Mouse (Mus musculus): Measurements from ENCODE around the gene Ptprn2.

Ptprn2 gene

DNA sequence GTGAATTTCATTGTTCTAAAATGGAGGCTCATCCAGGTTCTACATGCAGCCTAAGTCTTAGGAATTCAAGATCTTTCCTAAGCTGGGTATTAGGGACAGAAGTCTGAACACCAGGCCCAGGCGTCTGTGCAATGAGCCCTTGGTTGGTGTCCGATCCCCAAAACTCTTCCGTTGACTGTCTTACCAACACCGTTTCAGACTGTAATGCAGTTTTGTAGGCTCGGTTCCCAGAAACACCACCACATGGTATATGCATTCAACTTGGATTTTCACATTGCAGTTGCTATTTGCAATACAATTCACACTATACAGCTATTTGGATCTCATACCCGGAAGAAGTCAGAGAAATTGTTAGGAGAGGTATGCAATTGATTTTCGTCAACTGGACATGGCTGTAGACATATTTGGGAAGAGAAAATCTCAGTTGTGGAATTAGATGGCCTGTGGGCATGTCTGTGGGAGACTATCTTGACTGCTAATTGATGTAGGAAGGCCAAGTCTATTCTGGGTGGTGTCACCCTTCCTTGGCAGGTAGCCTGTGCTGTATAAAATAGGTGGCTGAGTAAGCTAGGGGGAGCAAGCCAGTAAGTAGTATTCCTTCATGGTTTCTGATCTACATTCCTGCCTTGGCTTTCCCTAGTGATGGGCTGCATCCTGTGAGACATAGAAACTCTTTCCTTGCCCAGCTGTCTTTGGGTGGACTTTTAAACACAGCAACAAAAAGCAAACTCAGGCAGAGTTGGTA, 109.5 kb downstream of the Ptprn2 start:
- no peak for DNase-seq

DNA sequence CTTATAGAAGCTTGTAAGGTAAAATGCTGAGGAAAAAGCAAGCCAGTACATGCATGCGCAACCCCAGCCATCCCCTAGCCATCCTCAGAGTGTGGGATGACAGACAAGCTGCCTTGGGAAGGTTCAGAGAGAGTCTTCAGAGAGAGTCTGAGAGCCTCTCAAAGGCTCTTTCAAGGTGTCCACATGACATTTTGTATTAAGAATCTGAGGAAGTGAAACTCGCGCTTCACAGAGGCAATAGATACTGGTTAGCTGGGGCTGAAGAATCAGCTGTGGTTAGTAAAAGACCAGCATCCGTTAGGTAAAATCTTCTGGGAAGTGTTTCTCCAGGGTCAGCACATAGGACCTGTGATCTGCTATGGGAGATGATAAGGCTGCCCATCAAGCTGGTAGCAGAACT, 110.2 kb downstream of the Ptprn2 start:
- no peak for DNase-seq

DNA sequence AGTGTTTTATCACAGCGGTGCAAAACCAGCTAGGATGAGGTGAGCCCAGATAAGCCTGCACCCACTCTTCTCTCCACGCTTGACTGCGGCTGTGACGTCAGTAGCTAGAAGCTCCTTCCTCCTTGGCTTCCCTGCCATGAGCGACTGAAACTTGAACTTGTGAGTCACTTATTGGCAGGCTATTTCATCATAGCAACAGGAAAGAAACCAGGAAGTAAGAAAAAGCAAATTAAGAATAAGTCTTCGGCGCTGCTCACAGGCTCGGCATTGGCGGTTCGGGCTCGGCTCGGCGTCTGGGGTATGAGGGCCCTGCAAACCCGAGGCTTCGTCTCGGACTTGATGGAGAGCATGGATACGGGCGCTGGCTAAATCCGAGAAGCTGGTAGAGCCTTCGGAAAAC, 111.5 kb downstream of the Ptprn2 start:
- DNase-seq, result no peak

DNA sequence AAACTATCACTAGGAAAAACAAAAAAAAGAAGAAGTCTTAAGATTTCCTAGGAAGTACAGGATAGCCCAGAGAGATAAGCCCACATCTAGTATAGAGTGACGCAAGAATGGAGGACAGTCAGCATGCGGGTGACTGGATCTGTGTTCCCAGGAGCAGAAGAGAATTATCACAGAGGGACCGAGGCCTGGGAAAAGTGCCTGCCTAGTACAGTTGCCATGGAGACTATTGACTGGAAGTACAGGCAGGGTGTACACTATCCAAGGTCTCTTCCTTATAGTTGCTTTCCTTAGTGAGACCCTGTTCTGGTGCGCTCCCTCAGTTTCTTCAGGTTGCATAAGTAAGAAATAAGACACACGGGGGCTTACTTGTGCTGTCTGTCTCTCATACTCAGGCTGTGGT, 112.2 kb downstream of the Ptprn2 start:
- DNase-seq, result no peak

DNA sequence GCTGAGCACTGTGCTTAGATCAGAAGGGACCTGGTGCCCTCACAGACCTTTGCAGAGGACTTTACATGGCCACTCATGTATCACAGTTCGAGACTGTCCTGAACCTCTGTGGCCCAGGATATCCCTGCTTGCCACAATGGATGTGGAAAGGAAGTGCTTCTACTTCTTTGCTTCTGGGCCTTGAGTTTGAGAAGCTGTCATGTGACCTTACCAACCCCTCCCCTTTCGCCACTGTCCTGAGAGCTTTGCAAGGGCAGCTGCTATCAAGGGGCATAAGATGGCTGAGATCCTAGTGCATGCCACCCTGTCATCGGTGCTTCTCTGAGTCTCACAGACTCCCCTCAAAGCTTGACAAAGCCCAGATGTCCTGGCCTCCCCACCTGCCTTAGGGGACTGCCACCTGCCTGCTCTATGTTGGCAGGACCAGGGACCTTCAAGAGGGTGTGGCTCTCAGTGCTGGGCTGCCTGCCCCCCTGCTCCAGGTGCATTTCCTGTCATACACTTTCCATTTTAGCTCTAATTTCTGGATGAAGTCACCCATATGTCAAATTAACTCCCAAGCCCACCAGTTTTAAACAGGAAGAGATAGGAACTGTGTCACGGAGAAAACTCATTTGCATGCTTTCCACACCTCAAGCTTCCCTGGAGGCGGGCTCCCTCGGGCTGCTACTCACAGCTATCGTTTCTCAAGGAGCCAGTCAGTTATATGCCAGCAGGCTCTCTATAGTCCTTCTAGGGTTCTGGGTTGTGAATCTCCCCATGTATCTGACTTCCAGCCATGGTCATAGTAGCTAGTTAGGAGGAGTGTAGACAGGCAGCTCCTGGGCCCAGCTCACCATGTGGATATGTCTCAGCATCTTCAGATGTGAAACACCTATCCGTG, 112.8 kb downstream of the Ptprn2 start:
- DNase-seq, result no peak

DNA sequence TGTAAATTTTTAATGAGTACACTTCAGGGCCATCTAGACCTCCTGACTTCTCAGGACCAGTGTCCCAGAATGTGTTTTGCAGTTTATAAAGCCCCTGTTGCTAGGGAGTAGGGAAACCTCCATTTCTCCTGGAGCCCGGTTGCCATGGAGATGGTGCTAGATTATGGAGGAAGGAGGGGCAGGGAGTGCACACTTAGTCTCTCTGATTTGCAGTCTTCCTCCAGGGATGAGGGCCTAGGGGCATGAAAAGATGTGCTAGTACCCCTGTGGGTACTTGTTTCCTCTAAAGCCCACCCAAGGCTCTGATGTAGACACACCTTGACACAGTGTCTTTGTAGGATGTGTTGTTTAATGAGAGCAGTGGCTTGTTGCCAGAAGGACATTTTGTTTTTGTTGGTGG, 114.0 kb downstream of the Ptprn2 start:
- DNase-seq, result no peak

DNA sequence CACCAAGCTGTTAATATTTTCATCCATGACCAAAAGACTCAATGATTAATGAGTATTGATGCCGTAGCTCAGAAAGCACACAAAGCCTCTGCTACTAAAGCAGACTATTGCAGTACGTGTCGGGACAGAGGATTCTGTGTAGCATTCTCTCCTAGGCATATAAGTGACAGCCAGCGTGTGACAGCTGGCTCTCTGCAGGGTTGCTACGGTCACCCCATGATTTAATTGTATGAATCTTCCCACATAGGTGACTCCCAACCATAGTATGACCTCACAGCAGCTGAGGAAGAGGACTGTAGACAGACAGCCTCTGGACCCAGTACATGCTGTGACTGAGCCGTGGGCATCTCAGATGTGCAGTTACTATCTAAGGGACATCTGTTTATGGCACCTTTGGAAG, 114.5 kb downstream of the Ptprn2 start:
- no peak for DNase-seq

DNA sequence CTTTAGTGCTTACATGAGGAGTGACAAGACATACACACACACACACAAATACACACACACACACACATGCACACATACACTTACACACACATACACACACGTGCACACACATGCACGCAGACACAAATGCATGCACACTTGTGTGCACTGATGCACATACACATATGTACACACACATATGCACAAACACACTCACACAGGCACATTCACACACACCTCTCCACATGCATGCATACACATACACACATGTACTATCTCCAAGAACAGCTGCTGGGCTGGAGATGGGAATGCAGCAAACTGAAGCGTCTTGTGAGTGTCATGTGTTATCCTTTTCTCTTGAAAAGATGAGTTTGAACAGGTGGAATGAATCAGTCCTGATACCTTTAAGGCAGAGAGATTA, 115.9 kb downstream of the Ptprn2 start:
- no peak for DNase-seq

DNA sequence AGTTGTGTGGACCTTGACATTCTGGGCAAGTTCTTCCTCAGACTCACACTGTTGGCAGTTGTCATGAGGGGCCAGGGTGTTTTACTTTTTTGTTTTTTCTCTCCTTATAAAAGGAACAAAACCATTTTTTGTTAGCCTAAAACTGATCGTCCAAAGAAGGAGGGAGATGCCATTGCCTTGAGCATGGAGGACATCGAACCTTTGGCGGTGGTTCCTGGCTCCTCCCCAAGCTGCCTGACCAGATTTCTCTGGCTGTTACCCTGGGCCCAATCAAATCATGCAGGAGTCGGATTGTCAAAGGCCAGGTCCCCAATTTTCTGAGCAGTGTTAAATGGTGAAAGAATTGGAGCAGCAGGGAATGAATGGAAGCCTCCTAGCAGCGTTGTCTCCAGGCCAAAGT, 116.4 kb downstream of the Ptprn2 start:
- no peak for DNase-seq

DNA sequence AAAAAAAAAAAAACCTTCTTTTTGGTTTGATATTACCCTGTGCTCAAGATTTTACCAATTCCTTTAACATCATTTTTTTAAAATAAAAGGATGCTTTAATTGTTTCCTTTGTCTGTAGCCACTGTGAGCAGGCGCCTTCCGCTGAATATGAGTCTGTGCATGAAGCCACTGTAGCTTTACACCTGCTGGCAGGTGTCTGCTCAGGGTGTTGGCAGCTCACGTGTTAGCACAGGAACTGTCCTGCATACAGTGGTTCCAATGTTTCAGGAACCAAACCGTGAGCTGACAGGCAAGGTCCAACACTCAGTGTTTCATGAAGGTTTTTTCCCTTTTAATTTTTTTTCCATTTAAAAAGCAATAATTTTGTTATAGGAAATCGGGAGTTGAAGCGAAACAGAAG, 123.1 kb downstream of the Ptprn2 start:
- no peak for DNase-seq

DNA sequence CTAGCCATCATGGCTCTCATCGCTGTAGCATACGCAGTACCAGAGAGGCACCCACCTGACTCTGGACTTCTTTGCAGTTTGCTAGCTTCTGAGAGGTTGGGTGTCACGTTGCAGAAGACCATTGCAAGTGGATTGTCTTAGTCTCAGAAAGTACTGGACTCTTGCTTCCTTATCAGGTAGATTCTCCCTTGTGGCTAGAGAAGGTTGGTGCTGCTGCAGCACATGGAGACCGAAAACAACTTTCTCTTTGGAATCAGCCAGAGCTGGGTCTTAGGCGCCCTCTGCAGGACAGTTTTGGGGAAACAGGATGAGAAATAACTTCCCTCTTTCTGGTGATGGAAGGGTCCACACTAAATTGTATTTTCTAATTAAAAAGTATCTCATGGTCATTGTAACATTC, 134.3 kb downstream of the Ptprn2 start:
- DNase-seq, result peak; percentile 79 to 89

DNA sequence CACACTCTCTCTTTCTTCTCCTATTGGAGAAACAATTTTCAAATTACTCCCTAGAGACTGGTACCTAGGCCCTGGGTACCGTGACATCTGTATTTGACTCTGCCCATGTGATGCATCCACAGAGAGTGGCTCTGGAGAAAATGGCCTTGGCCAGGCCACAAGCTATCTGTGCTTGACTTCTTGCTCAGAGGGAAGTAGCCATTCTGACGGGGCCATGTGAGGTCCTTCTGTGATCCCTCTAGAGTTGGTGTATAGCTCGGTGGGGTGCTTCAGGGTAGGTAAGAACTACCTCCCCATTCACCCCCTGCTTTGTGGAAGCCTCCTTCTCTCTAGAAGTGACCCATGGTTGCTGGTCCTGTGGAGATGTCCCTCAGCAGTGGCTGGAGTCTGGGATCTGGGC, 134.8 kb downstream of the Ptprn2 start:
- DNase-seq, result no peak

DNA sequence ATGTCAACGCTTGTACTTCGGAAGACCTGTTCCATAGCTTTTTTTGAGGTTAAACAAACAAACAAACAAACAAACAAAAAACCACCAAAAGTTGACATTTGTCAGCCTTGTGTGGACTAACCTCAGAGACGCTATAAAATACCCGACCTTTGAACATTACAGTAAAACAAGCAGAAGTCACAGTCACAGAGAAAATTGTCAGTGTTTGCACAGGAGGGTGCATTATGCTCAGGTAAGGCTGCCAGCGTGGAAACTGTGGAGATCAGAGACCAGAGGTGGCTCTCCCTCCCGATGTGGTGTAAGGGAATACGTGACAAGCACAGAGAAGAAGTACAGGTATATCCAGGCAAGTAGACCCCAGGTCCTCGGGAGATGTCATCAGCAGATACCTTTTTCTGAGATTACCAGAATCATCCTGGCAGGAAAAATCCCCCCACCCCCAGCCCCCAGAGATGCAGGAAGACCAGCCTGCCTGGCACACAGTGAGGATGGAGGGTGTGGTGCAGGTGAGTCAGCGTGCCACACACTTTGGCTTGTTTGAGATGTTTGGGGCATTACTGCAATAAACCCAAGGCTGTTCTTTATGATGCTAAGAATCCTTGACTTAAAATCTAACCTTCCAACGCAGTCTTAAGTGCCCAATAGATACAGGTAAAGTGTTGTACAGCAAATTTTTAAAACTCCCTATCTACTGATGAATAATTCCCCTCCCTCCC, 136.0 kb downstream of the Ptprn2 start:
- DNase-seq, result no peak

DNA sequence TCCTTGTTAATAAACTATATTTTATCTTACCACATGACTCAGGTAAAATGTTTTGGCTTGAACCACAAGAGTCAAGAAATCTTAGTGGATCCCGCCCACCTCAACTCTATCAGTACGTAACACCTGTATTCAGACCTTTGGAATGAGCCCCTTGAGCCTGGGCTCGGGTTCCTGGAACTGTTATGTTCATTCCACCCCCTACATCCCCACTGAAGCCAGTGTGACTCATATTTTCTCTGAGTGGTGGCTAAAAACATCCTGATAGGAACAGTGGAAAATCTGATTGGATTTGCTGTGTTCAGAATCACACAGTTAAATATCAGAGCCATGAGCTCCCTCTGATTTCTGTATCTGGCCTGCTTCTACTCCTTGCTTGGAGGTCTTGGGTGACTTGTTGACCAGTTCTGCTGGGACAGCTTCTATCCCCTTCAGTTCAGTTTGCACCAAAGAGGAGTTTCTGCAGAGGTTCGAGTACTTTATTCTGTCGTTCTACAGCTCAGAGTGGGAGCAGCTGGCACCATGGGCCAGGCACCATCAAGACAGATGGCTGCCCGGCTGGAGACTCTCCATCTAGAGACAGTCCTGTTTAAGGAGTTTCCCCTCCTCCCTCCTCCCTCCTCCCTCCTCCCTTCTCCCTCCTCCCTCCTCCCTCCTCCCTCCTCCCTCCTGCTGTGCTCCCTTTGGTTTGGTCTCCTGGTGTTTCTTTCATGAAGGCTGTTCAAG, 137.3 kb downstream of the Ptprn2 start:
- peak; percentile 92 to 93 for DNase-seq

DNA sequence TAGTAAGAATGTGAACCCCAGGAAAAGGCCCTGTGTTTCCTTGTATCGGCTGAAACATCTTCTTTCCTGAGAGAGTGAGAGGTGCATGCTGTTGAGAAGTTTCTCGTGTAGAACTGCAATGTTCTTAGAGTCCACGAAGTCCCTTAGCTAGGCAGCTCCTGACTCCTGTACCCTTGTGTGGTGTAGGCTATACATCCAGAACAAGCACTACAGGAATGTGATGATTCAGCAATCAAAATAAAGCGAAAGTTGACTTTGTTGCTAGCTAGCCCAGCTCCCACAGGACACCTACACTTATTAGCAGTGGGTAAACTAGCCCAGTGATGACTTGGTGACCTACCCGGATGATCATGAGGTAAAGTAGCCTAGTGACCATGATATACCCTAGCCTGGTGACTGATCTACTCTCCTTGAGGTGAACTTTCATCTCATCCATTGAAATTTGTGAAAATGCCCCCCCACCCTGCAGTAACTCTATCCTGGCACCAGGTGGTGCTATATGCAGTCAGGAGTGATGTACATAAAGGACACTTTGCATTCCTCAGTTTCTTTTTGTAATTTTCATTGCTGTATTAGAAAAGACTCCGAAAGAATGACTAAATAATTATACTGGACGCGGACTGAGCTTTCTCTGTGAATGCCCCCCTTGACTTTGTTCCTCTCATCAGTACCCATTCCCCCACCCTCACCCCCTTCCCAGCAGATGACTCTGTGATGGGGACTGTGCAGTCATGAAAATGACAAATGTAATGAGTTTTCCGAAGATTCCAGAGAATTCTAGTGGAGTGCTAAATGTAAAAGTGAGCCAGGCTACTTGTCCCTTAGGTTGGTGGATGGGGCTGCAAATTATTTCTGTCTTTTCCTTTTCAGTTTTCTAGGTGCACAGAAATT, 140.1 kb downstream of the Ptprn2 start:
- DNase-seq, result peak; percentile 56 to 71

DNA sequence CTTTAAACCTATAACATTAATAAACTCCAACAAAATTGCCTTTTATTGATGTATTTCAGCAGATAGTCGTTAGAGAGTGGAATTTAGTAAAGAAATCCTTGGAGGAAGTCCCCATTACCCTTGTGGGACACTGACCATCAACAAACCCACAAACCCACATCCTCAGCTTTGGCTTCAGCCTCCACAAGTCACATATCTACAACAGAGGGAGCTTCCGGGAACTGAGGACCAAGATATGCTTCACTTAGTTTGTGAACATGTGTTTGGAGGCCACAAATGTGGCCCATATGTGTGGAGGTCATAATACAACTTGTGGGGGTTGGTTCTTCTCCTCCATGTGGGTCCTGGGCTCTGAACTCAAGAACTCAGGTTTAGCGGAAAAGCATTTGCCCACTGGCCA, 143.5 kb downstream of the Ptprn2 start:
- DNase-seq, result no peak

DNA sequence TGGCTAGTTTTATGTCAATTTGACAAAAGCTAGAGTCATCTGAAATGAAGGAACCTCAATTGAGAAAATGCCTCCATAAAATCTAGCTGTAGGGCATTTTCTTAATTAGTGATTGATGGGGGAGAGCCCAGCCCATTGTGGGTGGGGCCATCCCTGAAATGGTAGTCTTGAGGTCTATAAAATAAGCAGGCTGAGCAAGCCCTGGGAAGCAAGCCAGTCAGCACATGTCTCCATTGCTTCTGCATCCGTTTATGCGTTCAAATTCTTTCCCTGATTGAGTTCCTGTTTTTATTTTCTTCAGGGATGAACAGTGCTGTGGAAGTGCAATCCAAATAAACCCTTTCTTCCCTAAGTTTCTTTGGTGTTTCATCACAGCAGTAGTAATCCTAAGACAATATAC, 152.0 kb downstream of the Ptprn2 start:
- DNase-seq, result no peak

DNA sequence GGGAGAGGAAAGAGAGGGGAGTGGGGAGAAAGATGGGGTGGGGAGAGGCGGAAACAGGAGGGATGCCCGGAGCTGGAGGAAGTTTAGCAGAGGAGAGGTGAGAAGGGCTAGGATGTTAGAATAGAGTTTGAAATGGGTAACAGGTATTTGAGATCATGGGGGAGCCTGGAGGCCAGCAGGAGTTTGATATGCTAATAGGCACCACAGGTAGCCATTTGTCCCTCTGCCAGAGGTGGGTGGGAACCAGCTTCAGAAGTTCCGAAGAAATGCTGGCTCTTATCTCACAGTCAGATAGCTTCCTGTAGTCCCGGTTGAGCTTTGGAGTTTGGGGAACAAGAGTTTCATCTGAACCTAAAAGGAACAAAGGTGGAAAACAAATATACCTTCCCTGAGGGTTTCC, 155.4 kb downstream of the Ptprn2 start:
- no peak for DNase-seq

DNA sequence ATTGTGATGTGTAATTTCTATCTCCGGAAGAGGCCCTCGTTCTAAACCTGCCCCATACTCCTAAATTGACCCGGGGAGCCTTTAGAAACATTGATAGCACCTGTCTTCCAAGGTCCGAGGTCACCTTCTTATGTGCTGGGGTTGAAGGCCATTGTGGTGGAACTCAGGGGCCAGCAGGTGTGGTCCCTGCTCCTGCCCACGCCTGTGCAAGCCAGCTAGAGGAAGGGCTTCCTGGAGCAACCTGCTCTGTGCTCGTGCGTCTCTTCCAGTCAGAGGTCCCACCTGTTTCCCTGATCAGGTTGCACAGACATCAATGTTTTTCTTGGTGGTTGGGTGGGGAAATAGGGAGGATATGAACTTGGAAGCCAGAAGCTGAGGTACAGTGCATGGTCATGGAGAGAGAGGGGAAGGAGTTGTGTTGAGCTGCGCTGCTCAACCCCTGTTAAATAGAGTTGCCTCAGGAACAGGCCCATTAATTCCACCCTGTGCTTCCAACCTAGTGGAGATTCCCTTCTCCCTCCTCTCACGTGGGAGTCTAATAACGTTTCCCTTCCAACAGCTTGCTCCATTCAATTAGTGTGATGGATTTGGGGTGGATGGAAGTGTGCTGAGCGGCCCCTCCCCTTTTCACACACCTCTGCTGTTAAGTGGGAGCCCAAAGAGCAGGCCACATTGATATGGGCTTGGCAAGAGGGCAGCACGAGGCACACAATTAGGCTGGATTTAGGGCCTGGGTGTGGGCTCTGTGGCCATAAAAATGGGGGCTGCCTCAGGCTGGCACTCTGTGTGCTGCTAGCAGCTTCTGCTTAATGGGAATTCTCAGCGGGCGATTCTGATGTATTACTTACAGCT, 156.0 kb downstream of the Ptprn2 start:
- no peak for DNase-seq

DNA sequence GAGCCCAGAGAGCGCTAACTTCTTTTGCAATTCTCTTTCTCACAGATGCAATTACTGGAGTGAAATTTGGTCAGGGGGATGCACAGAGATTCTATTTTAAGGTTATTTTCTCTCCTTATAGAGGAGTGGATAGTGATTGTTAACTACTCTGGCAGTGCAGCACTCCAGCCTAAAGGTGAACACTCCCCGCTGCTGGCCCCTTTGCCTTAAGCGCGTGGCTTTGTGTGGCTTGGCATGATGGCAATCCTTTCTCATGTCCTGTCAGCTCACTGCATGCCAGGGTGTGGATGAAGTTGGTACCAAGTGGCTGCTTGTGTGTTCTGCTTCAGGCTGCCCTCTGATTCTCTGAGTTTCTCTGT, 156.7 kb downstream of the Ptprn2 start:
- no peak for DNase-seq

DNA sequence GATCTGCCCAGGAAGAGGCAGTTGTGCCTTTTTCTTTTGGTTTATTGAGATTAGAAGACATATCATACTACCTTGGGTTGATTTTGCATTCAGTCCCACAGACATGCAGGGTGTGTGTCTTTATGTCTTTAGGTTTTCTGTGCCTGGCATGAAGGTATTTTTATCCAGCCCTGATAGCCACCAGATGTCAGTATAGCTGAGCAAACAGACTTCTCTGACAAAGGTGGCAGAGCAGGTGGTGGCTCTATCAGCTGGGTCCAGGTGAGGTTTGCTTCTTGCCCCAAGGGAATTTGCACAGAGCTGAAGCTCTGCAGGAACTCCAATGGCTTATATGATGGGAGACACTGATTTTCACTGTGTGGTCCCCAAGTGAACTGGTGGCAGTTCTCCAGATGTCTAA, 161.3 kb downstream of the Ptprn2 start:
- DNase-seq, result peak; percentile 25 to 40
